Comparison of ENCODE assay signal across 9 mouse cellular contexts in genomic region chr1:183442015-183442774, GRCm38 (mm10). TPM values are rescaled to one million over a fixed set of nuclear protein-coding genes. Genes with fewer than 3 reads are reported as not detected.
DNase-seq lines count a peak whose midpoint lies in the region; ATAC-seq and TF ChIP-seq lines count a peak whose summit lies in the region.
"Had no signal": no experiment of that assay in that cellular context is flagged by ENCODE, and none has a peak within 500 bp of the region (broad histone marks: within the 10 kb centered on the region; RNA-seq: fewer than 3 reads in every experiment).

No protein-coding gene starts in this region.

- H3K27ac ChIP-seq in embryonic facial prominence, embryonic 10.5 days (replicated peaks), result no peak overlapping the region
- no peak overlapping the region for H3K27ac ChIP-seq in limb, embryonic 14.5 days (replicated peaks; ENCODE audit: low read depth, low read length)
- no peak overlapping the region for H3K27ac ChIP-seq in stomach, embryonic 14.5 days (ENCODE audit: low read length)
- H3K27ac ChIP-seq: embryonic facial prominence, embryonic 12.5 days had no signal

- no peaks in the 10 kb centered on the region for H3K36me3 ChIP-seq in embryonic facial prominence, embryonic 10.5 days (replicated peaks)
- no peaks in the 10 kb centered on the region for H3K36me3 ChIP-seq in limb, embryonic 14.5 days (ENCODE audit: control insufficient read depth, insufficient read depth, low read length)
- no peaks in the 10 kb centered on the region for H3K36me3 ChIP-seq in stomach, embryonic 14.5 days (ENCODE audit: control insufficient read depth, insufficient read depth, low read length)
- H3K36me3 ChIP-seq: embryonic facial prominence, embryonic 12.5 days had no signal

- H3K9ac ChIP-seq in limb, embryonic 14.5 days (ENCODE audit: low read depth, low read length, severe bottlenecking), result no peak overlapping the region
- H3K9ac ChIP-seq in stomach, embryonic 14.5 days (replicated peaks; ENCODE audit: low read depth, low read length), result no peak overlapping the region
- H3K9ac ChIP-seq: embryonic facial prominence, embryonic 12.5 days had no signal

- no peaks in the 10 kb centered on the region; the same call in 1 of the 2 replicates for H3K9me3 ChIP-seq in embryonic facial prominence, embryonic 10.5 days
- no peaks in the 10 kb centered on the region for H3K9me3 ChIP-seq in limb, embryonic 14.5 days (ENCODE audit: control insufficient read depth, low read length)
- H3K9me3 ChIP-seq in stomach, embryonic 14.5 days (ENCODE audit: control insufficient read depth, low read depth, low read length), result no peaks in the 10 kb centered on the region
- H3K9me3 ChIP-seq: embryonic facial prominence, embryonic 12.5 days had no signal

- H3K27me3 ChIP-seq in embryonic facial prominence, embryonic 10.5 days (replicated peaks; ENCODE audit: low read depth, poor library complexity, severe bottlenecking), result peaks cover 6% of the 10 kb centered on the region; the same call in 1 of the 2 replicates
- no peaks in the 10 kb centered on the region for H3K27me3 ChIP-seq in limb, embryonic 14.5 days (ENCODE audit: control insufficient read depth, insufficient read depth, low read length)
- H3K27me3 ChIP-seq in stomach, embryonic 14.5 days (ENCODE audit: control insufficient read depth, insufficient read depth, low read length), result no peaks in the 10 kb centered on the region

- WGBS in embryonic facial prominence, embryonic 10.5 days, result 26% methylated on average over 19 of the region's 19 CpGs
- 19% methylated on average over 19 of the region's 19 CpGs for WGBS in limb, embryonic 14.5 days
- 24% methylated on average over 19 of the region's 19 CpGs for WGBS in stomach, embryonic 14.5 days

- H3K4me1 ChIP-seq in embryonic facial prominence, embryonic 10.5 days, result peaks cover 3% of the 10 kb centered on the region
- peaks cover 4% of the 10 kb centered on the region; the same call in 1 of the 2 replicates for H3K4me1 ChIP-seq in limb, embryonic 14.5 days (ENCODE audit: control insufficient read depth, insufficient read depth, low read length)
- 0 out of 2 replicates have a peak, but pooled peaks cover 4% of the 10 kb centered on the region for H3K4me1 ChIP-seq in stomach, embryonic 14.5 days (ENCODE audit: control insufficient read depth, insufficient read depth, low read length)

- ATAC-seq in limb, embryonic 14.5 days (ENCODE audit: low FRiP score, low read depth), result peak; percentile 54
- peak; percentile 66 for ATAC-seq in stomach, embryonic 14.5 days (ENCODE audit: insufficient number of reproducible peaks, insufficient read depth, low FRiP score, low read depth)

- no peak for TF ChIP-seq POLR2A in limb, embryonic 14.5 days (IDR thresholded peaks at IDR 0.05; ENCODE audit: borderline replicate concordance, extremely low read depth, insufficient read depth, insufficient read length)

- peak; percentile 85 for DNase-seq in A20 (ENCODE audit: low read depth, low spot score)
- peak; percentile 85 for DNase-seq in adrenal gland, postnatal 14 days
- DNase-seq in embryonic facial prominence, embryonic 10.5 days (ENCODE audit: low spot score), result peak; percentile 85
- peak; percentile 77 for DNase-seq in heart, adult 8-10 months (ENCODE audit: low spot score)
- DNase-seq in kidney, adult 9 months, result peak; percentile 83
- peak; percentile 88 for DNase-seq in limb, embryonic 14.5 days (ENCODE audit: low spot score)
- peak; percentile 26 to 59 for DNase-seq in natural killer cell, adult 2 months (ENCODE audit: low spot score in 2 of 2)

- H3K4me3 ChIP-seq in embryonic facial prominence, embryonic 10.5 days, result no peak overlapping the region
- H3K4me3 ChIP-seq in limb, embryonic 14.5 days (replicated peaks; ENCODE audit: low read length), result no peak overlapping the region
- no peak overlapping the region for H3K4me3 ChIP-seq in stomach, embryonic 14.5 days (ENCODE audit: low read depth, low read length)
- H3K4me3 ChIP-seq: embryonic facial prominence, embryonic 12.5 days had no signal

- H3K4me2 ChIP-seq in limb, embryonic 14.5 days (replicated peaks; ENCODE audit: low read depth, low read length, severe bottlenecking), result peak overlapping the region; percentile 18; the same call in 1 of the 2 replicates
- no peak overlapping the region for H3K4me2 ChIP-seq in stomach, embryonic 14.5 days (replicated peaks; ENCODE audit: low read depth, low read length)
- H3K4me2 ChIP-seq: embryonic facial prominence, embryonic 12.5 days had no signal

RNA-seq across cellular contexts. Expression of gene Hhipl2, which starts 24.2 kb away (rescaled TPM):
- not detected in 2 replicates for total RNA-seq in adrenal gland, postnatal 14 days (2021)
- polyA plus RNA-seq in embryonic facial prominence, embryonic 10.5 days (2016; fragmentation: Nextera tagmentation; extraction: Ambion mirVana), result 0.40 and 0.44 TPM in 2 replicates
- not detected for total RNA-seq in heart, adult 8-10 months (2022)
- polyA plus RNA-seq in limb, embryonic 14.5 days (2012; rRNA removed), result 0.75 and 1.3 TPM in 2 replicates
- 0.18 and 0.25 TPM in 2 replicates for polyA plus RNA-seq in limb, embryonic 14.5 days (2014; fragmentation: Nextera tagmentation; extraction: Ambion mirVana)
- polyA plus RNA-seq in stomach, embryonic 14.5 days (2014; fragmentation: Nextera tagmentation; extraction: Ambion mirVana), result 0.10 and 0.14 TPM in 2 replicates

RNA-seq across cellular contexts. Expression of gene Taf1a, which starts 53.4 kb away (rescaled TPM):
- total RNA-seq in adrenal gland, postnatal 14 days (2021), result 14.9 and 16.0 TPM in 2 replicates
- 21.7 and 24.7 TPM in 2 replicates for polyA plus RNA-seq in embryonic facial prominence, embryonic 10.5 days (2016; fragmentation: Nextera tagmentation; extraction: Ambion mirVana)
- 10 to 100 TPM; 23.4 to 25.1 (median 23.9) TPM for total RNA-seq in heart, adult 8-10 months (2022)
- 32.5 and 41.3 TPM in 2 replicates for polyA plus RNA-seq in limb, embryonic 14.5 days (2012; rRNA removed)
- 19.1 and 21.1 TPM in 2 replicates for polyA plus RNA-seq in limb, embryonic 14.5 days (2014; fragmentation: Nextera tagmentation; extraction: Ambion mirVana)
- 23.2 and 24.7 TPM in 2 replicates for polyA plus RNA-seq in stomach, embryonic 14.5 days (2014; fragmentation: Nextera tagmentation; extraction: Ambion mirVana)
